Mouse (Mus musculus) B cell, adult 2 months (primary cell): ENCODE measurements around the gene Pigk.
A peak's percentile ranks its signal among the peaks of the same experiment; 100 is the strongest.
"Not testable (repeated sequence)": the region's sequence is repeated elsewhere in the genome, so short reads cannot be mapped to it uniquely, and the experiment has no call there.

Experiments
- DNase-seq, 2 experiments: peaks; one replicate each; pipeline ENCODE4 v3.0.0; 2022

Pigk gene

GRCm38 (mm10) chr3:152713991-152714902, at the start of gene Pigk:
TSS of gene Pigk (plus strand) at chr3:152714100.
- peak; percentile 98 for DNase-seq

DNA sequence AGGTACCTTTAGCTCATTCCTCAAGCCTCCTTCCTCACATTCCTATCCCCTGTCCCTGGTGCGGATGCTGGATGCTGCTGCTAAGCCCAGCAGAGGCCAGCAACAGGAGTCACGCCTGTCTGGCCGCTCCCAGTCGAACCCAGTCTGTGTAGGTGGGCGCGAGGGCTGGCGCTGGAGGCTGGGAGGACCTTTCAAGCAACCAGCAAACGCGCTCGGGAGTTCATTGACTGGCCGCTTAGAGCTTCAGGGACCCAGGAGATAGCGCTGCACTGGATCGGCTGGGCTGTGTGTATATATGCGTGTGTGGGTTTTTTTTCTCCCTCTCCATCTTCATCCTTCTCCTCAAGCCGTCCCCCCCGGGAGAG, 46.9 kb upstream of the Pigk start:
- no peak for DNase-seq

DNA sequence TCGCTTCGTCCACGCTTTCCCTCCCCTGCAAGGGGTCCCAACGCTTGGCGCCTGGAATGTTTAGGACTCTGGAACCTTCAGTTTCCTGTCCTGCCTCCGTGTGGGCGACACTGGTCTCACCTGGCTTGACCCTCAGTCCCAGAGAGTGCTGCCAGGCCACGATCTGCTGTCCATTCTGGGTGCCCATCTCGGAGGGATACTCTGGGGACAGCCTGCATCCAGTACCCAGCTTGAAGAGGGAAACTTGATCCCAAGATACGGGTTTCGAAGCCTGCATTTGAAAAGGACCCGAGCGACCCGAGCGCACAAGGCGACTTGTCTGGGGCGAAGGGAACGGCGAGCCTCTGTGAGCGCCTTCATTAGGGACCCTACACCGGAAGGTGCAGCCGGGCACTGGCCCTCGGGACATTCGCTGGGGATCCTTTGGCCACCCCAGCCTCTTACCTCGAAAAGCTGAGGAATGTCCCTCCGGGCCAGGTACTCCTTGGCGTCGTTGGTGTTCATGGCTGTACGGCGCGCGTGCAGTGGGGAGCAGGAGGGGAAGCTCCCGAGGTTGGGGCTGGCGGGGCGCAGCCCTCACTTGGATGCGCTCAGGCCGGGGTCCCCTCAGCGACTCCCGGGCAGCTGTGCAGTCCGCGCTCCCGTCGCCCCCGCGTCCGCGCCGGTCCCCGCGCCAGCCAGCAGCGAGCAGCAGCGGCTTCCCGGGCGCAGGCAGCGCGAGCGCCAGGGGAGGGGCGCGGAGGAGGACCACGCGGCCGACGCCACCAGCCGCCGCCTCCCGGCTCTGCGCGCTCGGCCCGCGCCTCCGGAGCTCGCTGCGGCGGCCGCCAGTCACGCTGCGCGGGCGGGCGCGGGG, 46.3 kb upstream of the Pigk start:
- no peak for DNase-seq

- DNase-seq, result no peak
Measured at GRCm38 (mm10) chr3:152668239-152668638, 45.7 kb upstream of the Pigk start, which contains the start of gene Ak5. TSS of gene Ak5 (minus strand) at chr3:152668360.

- DNase-seq, result no peak
Measured at GRCm38 (mm10) chr3:152668793-152669192, 45.1 kb upstream of the Pigk start.

DNA sequence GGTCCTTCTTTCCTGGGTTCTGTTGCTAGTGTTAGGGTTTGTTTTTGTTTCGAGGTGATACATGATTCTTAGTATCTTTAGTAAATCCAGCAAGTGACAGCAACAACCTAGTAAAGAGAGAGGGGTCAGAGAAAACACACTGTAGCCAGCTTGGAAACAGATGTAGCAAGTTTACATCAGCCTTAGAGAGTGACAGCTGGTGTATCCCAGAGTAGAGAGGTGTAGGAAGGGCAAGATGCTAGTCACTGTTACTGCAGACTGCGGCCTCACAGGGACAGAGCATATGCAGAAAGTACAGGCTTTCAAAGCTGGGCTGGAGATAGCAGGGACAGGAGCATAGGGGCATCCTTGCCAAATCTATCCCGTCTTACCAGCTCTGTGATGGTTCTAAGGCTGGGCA, 44.1 kb upstream of the Pigk start:
- DNase-seq, result no peak

- no peak for DNase-seq
Measured at GRCm38 (mm10) chr3:152674663-152675062, 39.2 kb upstream of the Pigk start.

DNA sequence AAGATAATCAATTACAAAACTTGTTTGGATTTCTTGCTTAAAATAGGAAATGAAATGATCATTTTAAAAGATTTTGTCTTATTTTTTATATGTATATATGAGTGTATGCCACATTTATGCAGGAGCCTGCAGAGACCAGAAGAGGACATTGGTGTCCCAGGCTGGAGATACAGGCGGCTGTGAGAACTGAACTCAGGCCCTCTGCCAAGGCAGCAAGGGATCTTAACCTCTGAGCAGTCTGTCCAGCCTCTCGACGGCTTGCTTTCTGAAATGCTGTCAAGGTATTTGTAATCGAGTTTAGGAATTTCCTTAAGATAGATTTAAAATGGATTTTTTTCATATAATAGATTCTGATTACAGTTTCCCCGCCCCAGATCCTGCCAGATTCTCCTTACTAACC, 25.4 kb upstream of the Pigk start:
- DNase-seq, result no peak

DNA sequence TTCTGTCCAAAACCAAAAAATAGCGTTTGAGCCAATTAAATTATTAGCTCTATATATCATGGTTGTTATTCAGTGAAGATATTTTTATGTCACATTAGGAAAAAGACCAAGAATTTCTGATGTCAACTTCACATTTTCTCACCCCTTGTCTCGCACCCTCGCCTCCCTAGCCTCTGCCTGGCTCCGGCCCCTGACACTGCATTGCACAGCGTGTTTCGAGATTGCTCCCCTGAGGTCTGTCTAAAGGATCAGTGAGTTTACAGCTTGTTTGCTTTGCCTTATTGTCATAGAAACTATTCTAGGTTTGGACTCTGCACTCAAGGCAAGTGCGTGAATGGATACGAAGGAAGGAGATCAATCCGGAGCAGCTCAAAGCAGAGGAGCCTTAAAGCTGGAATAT, 24.8 kb upstream of the Pigk start:
- DNase-seq, result no peak

DNA sequence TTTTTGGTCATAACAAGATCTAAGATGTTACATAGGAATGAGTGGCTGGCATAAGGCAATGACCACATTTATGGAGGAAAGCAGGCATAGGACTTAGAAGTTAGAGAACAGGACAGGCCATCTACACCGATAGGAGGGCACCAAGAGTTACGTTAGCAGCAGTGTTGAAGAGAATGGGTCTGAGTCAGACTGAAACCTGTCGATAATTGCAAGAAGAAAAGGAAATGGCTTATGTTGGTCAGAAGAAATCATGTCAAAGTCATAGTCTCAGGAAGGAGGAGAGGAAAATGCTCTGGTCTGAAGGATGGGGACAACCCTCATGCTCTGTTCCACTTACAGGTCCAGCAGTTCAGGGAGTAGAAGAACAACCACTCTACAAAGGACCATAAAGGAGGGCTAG, 18.9 kb upstream of the Pigk start:
- DNase-seq, result no peak

DNA sequence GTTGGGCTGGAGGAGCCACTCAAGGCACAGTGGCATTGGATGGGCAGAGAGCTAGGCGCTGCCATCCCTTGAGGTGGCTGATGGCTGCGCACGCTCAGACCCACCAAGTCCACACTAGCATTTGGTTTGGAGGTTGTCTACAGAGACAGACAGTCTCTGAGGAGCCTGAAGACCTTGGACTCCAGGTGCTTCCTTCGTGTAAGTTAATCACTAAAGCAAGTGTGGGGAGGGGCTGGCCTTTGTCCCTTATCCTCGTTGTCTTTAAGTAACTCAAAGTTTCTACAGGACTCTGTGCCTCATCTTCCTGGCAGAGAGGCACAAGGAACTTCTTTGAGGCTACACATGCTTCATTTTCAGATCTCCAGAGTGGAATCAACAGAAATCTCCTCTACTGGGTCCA, 15.9 kb upstream of the Pigk start:
- DNase-seq, result no peak

- DNase-seq, result no peak
Measured at GRCm38 (mm10) chr3:152699261-152699660, 14.6 kb upstream of the Pigk start.

- DNase-seq, result not testable (repeated sequence)
Measured at GRCm38 (mm10) chr3:152701536-152701935, 12.4 kb upstream of the Pigk start.

GRCm38 (mm10) chr3:152702274-152702843, 11.5 kb upstream of the Pigk start:
- DNase-seq, result no peak

DNA sequence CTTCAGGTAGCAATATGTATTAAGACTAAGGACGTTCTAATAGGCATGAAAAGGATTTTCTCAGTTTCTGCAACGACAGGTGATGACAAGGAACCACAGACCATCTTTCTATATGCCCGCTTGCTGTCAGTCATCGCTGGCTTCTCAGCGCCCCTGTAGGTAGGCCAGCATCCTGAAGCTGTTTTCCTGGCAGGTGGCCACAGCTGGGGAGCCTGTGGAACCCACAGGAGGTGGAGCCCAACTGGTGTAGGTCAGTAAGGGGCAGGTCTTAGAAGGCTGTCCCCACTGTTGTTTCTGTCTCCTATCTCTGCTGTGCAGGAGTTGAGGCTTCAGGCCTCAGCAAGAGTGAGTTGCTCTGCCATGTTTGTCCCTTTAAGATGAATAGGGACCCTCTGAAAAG, 8.1 kb upstream of the Pigk start:
- no peak for DNase-seq

- no peak for DNase-seq
Measured at GRCm38 (mm10) chr3:152706901-152707300, 7.0 kb upstream of the Pigk start.

DNA sequence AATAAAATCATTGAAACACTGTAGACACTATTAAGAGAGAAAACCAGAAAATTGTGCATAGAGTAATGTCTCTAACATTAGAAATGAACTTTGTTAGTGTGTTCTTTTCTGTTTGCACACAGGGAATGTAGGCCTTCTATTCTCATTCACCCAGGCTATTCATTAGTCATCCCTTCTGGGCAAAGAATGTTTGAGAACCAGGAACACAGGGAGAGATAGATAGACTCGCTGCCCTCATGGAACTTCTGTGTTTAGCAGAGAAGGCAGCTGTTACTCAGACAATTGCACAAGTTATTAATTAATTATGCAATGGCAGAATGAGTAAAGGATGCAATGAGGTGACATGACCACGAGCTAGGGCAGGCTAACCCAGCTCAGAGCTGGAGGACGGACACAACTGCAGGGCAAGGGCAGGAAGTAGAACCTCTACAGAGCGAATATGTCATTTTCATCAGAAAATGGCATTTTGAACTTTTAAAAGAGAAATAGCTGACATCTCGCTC, 6.5 kb upstream of the Pigk start:
- DNase-seq, result no peak

DNA sequence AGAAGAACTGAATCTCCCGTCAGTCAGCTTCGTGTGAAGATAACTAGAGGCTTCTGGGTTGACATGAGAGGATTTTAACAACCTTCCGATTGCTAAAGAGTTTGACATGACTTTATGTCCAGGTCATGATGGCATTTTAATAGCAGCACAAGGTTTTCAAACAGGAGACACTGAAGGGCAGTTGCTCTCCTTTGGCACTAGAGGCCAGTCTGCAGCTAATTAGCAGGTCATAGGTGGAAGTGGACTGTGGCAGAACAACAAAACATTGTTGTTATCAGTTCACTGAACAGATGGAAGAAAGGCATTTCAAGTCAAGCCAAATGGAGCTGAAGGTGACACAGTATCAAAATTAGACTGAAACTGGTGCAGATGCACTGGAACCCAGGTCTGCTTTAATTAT, 4.0 kb upstream of the Pigk start:
- DNase-seq, result no peak

DNA sequence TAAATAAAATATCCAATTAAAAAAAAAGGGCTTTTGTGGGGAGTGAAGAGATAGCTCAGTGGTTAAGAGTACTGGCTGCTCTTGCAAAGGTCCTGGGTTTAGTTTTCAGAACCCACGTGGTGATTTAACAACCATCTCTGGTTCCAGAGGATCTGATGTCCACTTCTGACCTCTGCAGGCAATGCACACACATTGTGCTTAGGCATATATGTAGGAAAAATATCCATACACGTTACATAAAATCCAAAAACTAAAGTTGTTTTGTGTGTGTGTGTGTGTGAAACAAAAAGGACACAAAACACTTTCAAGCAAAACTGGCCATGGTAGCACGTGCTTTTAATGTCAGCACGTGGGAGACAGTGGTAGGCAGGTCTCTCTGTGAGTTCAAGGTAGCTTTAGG, 943 bp upstream of the Pigk start:
- DNase-seq, result no peak

- peak; percentile 9 to 16 for DNase-seq
Measured at GRCm38 (mm10) chr3:152721301-152721700, 7.4 kb downstream of the Pigk start.

DNA sequence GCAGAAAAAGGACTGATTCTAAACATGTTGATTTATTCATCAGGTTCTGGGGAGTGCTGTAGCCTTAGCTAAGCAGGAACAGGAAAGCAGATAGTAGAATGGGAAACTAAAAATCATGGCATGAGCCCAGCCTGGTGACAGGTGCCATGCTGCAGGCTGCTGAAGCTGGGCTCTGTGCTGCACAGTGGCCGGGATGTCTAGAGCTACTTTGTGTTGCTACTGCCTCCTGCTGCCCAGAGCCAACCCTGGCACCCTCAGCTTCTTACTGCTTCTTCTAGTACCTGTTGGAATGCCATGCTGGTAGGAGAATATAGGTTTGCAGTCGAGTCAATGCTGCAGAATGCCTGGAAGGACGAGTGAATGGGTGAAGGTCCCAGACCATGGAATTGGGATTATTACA, 8.9 kb downstream of the Pigk start:
- DNase-seq, result no peak

DNA sequence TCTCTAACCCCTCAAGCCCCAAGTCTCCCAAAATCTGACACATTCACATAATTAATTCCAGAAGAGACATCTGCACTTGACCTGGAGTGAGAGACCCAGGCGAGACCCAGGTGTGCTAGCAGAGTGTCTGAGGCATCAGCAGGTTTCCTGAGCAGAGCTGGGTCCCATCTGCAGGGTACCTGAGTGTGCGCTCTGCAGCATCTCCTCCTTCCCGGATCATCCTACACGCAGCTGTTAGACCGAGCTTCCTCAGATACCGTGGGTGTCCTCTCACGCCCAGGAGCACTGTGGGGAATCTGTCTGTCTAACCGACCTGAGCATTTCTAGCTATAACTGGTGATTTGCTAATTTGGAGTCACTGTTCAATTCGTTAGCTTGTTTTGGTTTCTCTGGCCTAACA, 10.5 kb downstream of the Pigk start:
- no peak for DNase-seq

- no peak for DNase-seq
Measured at GRCm38 (mm10) chr3:152728238-152728637, 14.3 kb downstream of the Pigk start.
